Mouse (Mus musculus) c-Kit-positive CD71-positive TER-119-negative erythroid progenitor cells, embryonic 14.5 days (primary cell): ENCODE results near the gene Primpol.
A peak's percentile ranks its signal among the peaks of the same experiment; 100 is the strongest.
"Not testable (repeated sequence)": the region's sequence is repeated elsewhere in the genome, so short reads cannot be mapped to it uniquely, and the experiment has no call there.

Source experiments
- DNase-seq: peaks from one replicate; pipeline ENCODE4 v3.0.0-alpha.2; 2013; ENCODE audit warnings: low read depth

Primpol gene

DNA sequence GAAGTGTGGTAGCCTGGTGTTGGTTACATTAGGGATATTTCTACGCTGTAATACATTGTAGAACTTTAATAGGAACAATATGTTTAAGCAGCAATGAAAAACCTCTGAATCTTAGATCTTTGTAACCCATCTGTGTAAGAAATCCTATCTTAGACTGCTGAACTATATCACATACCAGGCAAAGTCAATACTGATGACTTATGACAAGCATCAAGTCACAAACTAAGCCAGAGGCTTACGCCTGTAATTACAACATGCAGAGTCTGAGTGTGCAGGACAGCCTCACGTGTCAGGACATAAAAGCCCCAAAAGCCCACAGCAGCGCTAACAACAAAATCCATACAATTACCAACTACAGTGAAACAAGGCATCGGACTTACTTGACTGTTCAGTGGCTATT, 13.4 kb downstream of the Primpol start:
- DNase-seq: no peak

DNA sequence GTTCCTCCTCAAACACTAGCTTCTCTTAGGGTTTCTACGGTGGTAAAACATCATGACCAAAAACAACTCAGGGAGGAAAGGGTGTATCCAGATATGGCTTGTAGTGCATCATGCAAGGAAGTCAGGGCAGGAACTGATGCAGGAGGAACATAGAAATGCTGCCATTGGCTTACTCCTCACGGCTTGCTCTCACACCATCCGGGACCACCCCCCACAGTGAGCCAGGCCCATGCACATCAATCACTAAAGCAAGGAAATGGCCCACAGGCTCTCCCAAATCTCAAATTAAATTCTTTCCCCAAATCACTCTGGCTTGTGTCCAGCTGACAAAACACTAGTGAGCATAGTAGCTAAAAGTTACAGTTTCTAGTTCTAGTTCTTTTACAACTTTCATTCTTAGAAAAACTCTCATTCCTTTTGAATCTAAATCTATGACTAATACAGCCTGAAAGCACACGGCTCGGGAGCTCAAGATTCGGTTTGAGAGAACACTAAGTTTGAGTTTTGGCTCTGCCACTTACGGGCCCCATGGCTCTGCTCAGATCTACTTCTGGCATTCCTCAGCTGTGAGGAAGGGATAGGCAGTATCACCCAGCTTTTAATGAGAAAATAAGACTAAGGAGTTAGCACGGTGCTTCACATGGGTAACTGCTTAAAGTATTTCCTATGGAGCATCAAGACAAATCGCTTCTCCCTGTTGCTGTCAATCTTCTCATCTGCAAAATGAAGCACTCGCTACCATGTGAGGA, 15.9 kb downstream of the Primpol start:
- no peak for DNase-seq

DNA sequence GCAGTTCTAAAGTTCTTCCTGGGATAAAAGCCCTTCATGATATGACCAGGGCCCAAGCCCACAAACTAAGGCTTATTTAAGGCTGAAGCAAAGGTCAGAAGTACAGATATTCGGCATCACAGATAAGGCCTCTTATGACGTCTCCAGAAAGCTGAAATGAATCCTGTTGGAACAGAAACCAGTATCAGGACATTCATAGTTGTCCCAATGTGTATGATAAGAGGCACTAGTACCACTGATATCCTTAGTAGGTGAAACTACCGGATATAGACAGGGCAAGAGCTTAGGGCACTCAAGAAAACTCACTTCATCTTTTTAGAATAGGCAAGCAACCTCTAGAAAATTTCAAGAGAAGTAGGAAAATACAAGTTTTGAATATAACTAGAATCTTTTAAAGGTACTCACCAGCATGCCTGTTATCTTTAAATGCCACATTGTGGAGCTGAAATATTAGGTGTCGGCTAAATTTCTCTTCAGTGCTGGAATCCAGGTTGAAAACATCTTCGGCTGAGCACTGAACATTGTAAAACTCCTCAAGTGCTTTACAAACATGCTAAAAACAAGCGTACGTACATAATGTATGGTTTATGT, 17.6 kb downstream of the Primpol start:
- peak; percentile 33 for DNase-seq

DNA sequence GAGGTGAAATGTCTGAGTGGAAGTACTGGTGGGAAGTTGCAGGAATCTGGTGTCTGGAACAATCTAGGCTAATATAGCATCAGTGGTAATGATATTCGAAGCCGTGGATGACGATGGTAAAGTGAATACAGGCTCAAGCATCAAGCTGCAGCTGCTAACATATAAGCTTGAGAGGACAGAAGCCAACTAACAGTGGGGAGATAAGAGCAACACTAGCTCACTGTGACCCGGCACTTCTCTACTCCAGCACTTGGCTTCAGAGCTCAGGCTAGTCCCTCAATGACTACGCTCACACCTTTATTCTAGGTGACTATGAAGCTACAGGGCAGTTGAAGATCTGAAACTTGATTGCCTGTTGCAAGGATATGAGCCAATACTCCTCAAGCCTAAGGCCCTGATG, 18.3 kb downstream of the Primpol start:
- DNase-seq: no peak

DNA sequence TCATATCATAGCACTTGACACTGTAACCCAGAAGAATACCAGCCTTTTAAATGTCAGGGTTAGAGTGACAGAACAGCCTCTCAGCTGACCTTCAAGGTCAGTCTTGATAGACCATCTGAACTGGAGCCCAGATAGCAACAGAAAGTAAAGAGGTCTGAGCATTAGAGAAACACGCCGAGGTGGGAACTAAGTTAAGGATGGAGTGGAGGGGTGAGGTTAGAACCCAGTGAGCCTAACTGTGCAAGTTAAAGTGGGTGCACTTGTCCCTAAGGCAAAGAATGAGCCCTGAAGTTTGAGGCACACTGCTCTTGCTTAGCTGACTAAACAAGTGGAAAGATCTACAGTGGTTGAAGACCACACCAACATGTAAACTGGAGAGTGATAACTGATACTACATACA, 18.9 kb downstream of the Primpol start:
- DNase-seq: no peak

DNA sequence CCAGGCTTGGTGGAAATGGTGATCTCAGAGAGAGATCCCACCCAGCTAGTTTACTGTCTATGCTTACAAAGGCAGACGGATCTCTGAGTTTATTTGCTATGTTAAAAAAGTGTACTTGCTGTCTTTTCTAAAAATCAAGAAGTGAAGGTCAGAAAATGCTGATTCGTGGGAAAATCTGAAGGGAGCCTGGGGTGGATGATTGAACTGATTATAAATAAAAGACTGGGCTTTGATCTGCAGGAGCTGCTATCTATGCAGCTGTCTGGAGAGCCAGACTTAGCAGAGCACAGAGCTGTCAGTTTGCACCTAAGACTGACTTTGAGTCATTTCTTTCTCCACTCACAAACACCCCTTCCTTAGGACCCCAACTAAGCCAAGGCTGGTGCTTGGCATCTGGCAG, 19.6 kb downstream of the Primpol start:
- no peak for DNase-seq

DNA sequence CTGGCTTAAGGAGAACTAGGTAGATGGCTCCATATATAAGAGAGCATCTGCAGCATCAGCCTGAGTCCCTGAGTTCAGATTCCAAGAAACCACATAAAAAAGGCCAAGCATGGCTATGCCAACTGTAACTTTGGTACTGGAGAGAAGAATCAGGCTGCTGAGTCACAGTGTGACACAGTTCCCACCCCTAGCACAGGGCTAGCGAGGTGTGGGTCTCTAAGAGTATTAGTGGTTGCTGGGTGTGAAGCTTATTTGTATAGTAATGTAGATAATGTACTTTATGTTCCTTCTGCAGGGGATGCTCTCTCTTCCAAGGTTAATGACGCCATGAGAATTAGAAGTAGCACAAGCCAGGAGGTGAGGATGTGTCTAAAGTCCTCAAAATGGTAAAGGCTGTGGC, 20.5 kb downstream of the Primpol start:
- no peak for DNase-seq

DNA sequence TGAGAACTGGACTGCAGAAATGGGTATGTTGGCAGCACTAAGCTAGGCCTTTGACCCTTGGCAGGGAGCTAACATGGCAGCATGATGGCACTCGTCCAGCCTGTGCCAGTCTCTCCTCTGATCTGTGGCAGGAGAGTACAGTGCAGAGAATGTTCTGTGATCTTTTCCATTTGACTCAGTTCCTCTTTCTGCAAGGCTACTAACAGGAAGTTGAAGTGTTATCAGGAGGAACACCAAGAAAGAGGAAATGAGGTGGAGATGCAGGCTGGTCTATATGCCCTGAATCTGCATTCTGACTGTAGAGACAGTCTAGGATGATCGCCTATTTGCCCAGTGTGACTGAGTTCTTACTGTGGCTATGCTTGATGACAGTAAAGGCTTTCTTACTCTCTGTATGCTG, 21.4 kb downstream of the Primpol start:
- no peak for DNase-seq

DNA sequence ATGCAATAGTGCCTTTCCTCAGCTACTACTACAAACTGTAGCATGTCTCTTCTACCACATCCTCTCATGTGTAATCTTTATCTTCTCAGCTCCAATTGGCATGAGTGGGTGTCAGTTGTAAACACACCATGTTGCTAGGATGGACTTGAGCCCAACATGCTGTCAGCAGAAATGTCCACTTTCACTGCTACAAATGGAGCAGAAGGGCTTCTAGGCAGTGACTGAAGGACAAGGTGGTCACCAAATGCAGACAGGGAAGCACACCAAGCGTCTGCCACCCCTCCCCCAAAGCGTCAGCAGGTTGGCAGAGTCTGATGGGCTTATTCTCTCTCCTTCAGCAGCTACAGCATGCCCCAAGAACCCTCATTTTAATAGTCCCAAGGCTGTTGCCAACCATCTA, 23.2 kb downstream of the Primpol start:
- no peak for DNase-seq

DNA sequence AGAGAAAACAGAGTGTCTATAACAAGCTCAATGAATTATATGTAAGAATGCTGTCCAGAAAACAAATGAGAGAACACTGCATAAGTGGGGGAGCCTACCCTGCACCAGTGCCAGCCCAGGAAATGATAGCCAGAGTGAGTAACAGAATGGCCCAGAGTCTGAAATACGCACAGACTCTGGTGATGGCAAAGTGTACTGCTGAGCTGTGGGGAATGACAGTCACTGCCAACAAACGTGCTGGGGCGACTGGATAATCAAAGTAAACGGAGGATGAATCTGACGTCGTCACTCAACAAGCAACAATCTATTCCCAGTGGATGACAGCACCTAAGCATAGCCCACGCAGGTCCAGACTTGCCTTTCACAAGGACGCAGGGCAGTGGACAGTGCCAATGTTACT, 23.9 kb downstream of the Primpol start:
- no peak for DNase-seq

DNA sequence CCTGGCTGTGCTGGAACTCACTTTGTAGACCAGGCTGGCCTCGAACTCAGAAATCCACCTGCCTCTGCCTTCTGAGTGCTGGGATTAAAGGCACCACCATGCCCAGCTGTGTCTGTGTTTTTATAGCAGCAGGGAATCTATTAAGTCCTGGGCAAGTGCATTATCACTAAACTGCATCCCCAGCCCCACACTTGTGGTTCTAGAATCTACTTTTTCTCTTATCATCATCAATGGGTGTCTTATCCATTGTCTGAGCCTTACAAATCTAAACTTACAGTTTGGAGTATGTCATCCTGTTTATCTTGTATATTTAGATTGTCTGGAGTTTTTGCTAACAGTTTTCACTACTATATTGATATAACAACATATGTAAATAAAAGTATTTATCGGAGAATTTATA, 28.3 kb downstream of the Primpol start:
- no peak for DNase-seq

DNA sequence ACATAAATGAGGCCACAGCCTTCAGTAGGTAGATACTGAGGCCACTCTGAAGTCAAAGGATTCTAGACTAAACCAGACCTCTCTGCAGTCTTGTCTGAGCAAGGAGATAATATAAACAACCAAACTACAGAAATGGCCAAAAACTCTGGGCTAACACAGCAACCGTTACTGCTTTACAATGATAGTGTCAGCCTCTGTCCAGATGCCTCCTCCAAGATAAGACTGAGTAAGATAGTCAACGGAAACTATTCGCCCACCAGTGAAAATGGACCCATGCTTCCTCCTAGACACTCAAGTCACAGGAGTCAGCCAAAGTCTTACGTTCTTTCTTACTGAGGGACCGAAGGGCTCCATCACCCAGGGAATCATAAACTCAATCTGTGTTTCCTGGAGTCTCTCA, 29.1 kb downstream of the Primpol start:
- peak; percentile 64 for DNase-seq

DNA sequence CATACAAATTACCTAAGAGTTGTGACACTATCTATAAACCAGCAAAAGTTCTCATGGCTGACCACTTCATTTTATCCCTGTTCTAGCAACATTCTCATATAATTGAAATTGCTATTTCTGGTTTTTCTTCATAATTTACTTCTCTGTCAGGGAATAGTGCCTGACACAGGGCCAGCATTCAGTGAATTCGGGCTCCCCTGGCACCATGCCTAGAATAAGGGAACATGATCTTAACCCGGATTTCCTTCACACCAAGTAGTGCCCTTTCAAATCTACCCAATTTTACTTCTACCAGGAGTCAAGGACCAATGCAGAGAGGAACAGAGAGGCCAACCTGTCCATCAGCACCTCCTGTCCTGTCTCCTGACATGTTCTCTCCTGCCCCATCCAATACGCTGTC, 31.4 kb downstream of the Primpol start:
- DNase-seq: no peak

DNA sequence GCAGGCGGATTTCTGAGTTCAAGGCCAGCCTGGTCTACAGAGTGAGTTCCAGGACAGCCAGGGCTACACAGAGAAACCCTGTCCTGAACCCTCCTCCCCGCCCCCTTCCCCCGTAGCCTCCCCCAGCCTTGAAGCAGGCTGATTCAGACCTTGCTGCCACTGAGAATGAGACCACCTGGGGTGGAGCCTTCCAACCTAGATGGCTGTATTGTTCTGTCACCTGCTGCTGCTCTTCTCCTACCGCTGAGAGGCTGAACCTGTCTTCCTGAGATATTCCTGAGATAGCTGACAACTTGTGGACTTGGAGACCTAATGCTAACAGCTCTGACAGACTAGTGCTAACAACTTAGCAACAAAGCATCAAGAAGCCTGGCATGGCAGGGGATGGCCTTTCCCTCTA, 32.7 kb downstream of the Primpol start:
- not testable (repeated sequence) for DNase-seq

DNA sequence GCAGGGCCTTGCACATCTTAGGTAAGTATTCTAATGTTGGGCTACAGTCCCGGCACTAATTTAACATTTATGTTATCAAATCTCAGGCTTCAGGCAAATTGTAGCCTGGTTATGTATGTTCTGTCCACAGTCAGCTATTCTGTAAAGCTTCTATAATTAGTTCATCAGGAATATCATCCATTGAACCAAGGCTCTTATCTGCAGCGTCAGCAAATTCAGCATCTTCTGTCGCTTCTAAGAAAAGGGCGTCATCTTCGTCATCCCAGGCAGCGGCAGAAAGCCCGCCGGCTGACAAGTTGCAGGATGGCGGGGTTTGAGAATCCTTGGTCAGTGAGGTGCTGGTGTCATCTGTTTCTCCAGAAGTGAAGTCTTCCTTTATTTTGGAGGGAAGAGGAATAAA, 38.2 kb downstream of the Primpol start:
- no peak for DNase-seq

DNA sequence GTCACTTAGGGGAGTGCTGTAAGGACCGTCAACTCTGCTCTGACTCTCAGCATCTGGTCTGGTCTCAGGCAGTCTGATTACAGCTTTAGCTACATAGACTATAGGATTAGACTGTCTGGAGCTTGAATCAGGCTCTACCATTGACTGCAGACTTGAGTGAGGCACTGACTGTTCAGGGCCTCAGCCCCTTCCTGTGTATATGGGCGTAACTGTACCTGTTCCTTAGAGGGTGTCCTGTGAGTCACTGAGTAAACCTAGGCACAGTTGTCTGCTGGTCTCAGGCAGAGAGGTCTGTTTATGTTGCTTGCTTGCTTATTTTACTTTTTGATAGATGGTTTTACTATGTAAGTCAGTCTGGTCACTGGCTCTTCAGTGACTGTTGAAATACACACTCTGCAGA, 43.0 kb downstream of the Primpol start:
- DNase-seq: no peak

DNA sequence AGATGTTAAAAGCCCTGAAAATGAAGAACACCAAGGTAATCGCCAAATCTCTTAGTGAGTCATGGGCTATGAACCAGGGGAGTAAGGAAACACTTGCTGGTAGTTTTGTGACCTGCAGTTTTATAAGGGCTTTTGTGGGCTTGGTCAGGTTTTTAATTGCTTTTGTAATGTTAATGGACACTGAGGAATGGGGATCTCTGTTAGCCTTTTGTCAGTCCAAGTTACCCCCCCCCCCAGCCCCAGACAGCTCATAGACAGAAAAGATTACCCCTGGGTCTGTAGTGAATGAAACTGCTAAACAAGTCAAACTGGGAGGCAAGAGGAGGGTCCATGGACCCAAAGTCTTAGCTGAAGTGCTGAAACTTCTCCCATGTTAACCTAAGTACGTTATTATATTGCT, 43.6 kb downstream of the Primpol start:
- no peak for DNase-seq

DNA sequence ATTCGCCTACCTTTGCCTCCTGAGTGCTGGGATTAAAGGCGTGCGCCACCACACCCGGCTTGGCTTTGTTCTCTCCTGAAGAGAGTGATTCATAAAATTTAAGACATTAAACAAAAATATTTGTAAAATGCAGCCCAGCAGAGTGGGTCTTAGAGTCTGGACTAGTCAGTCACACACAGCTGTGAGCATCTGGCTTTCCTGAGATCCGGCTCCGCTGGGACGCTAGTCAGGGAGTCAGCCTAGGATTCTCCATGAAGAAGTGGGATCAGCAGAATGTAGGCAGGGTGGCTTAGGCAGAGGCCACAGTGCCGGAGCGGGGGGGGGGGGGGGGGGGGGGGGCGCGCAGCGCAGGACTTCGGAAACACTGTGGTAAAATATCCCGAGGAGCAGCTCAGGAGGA, 46.3 kb downstream of the Primpol start:
- no peak for DNase-seq

DNA sequence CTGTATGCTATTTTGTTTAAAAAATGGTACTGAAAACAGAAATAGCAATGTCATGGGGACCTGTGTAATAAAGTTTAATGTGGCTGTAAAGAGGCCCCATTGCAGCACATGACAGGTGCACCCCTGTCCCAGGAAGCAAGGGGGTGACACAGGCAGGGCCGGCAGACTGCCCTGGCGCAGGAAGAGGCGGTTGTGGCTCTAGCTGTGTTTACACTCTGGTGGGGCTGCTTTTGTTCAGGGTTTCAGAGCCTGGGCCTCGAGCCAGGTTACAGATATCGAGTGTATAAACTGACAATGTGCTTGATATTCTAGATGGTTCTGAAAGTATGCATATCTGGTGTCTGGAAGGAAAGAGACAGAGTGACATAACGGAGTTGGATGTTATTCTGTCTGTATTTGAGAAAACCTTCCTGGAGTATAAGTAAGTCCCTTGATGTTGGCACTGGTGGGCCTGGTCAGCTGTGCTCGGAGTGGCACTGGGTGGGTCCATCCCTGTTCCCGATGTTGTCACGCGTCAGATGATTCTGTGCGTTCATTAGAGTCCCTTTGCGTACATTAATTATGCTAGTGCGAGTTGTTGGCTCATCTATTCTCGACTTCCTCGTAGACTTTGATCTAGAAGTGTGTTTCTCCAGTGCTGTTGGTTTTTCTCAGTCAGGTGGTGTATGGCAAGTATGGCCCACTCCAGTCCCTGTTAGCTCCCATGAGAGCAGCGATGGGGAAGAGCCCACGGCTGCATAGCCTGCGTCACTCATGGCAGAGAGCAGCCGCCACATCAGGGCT, 47.2 kb downstream of the Primpol start:
- no peak for DNase-seq

DNA sequence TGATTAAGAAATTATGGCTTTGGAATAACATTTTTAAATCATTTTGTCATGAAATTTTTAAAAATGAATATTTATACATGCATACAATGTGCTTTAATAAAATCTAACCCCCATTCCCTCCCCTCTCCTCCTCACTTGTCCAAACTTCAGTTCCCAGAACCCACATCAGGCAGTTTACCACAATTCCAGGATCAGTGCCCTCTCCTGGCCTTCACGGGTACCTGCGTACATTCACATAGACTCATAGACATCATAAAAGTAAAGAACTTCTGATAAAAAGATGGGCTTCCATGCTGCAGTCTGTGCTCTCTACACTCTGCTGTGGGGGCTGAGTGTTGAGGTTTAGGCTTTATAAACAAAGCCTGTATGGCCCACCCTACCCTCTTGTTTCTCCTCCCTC, 48.1 kb downstream of the Primpol start:
- DNase-seq: no peak

DNA sequence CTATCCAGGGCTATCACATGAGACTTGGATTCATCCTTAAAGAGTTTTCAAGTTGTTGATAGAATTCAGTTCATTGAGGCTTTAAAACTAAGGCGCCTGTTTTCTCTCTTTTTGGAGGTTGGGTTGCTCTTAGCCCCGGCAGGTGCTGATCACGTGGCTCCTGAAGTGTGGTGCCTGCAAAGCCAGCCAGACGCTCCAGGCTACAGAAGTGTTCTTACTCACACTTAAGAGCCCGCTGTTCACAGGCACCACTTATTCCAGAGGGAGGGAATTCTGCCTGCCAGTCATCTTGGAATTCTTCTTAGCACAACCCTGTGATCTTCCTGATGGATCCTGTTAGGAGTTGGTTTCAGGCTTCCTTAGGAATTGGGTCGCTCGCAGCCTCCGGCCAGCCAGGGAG, 49.1 kb downstream of the Primpol start:
- DNase-seq: no peak

DNA sequence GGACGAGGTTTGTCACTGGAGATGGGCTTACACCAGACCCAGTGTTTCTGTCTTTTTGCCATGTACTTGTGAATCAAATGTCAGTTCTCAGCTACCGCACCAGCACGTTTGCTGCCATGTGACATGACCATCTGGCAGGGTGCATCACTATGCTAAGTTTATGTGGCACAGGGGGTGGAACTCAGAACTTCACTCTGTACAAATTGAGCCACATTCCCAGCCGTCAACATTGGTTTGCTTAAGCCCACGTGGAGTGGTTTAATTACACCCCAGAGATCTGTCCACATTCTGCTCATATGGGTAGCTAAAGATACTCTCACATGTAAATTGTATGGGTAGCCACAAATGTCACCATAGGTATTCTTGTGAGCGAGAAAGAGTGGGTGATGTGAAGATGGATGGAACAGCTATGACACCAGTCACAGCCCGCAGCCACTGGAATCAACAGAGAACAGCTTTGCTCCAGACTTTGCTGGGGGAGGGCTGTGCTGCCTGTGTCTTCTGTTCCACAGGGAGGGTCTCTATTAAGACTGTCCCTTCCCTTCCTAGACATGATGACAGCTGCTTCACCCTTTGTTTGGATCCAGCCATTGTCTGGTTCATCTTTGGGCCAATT, 50.0 kb downstream of the Primpol start:
- DNase-seq: no peak

DNA sequence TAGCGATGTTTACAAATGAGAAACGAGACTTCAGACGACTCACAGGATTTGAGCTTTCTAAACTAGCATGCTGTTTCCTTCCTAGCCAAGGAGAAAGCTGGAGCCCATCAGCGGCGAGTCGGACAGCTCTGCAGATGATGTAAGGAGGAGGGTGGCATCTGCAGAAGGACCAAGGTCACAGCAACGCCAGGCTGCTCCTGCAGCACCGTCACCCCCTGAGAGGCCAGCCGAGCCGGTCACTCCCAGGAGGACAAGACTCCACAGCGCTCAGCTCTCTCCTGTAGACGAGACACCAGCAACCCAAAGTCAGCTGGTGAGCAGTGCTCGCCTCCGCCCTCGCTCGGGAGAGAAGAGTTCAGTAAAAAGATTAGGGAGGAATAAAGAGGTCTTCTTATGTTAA, 54.7 kb downstream of the Primpol start:
- no peak for DNase-seq
